Mouse (Mus musculus) neural tube, embryonic 14.5 days (tissue): ENCODE data around the gene Prom1. TPM values are rescaled to one million over a fixed set of nuclear protein-coding genes. Genes with fewer than 3 reads are reported as not detected.
"Not testable (repeated sequence)": the region's sequence is repeated elsewhere in the genome, so short reads cannot be mapped to it uniquely, and the experiment has no call there.

Experiments
- ATAC-seq: fragments of 200-750 bp; cut with Nextera tagmentation; 2 replicates; pipeline ENCODE4 v1.8.0; 2017; ENCODE audit warnings: low read depth, mild to moderate bottlenecking, moderate TSS enrichment, moderate library complexity
- H3K27ac ChIP-seq: fragments of 300-500 bp; sonication (generic); 2 replicates; pipeline ENCODE4 v1.5.1; 2014; ENCODE audit warnings: low read depth, mild to moderate bottlenecking, control low read depth, low read length, moderate library complexity, mixed read lengths
- H3K27me3 ChIP-seq: fragments of 300-500 bp; sonication (generic); 2 replicates; pipeline ENCODE4 v1.6.1; 2014; ENCODE audit warnings: low read length; ENCODE audit not compliant: control insufficient read depth, insufficient read depth
- H3K36me3 ChIP-seq: fragments of 300-500 bp; sonication (generic); 2 replicates; pipeline ENCODE4 v1.6.1; 2014; ENCODE audit warnings: low read length, mixed read lengths; ENCODE audit not compliant: control insufficient read depth, insufficient read depth
- H3K4me1 ChIP-seq: fragments of 300-500 bp; sonication (generic); 2 replicates; pipeline ENCODE4 v1.6.1; 2014; ENCODE audit warnings: low read length; ENCODE audit not compliant: control insufficient read depth, insufficient read depth
- H3K4me2 ChIP-seq: fragments of 300-500 bp; sonication (generic); 2 replicates; pipeline ENCODE4 v1.6.1; 2014; ENCODE audit warnings: mild to moderate bottlenecking, low read depth, low read length, control low read depth
- H3K4me3 ChIP-seq: fragments of 300-500 bp; sonication (generic); 2 replicates; pipeline ENCODE4 v1.5.1; 2014; ENCODE audit warnings: low read depth, low read length, control low read depth, mixed read lengths
- H3K9ac ChIP-seq: fragments of 300-500 bp; sonication (generic); replicated peaks from 2 replicates; pipeline ENCODE4 v1.6.1; 2014; ENCODE audit warnings: low read depth, mild to moderate bottlenecking, control low read depth, low read length, mixed read lengths
- H3K9me3 ChIP-seq: fragments of 300-500 bp; sonication (generic); 2 replicates; pipeline ENCODE4 v1.6.1; 2016; ENCODE audit warnings: low read length; ENCODE audit not compliant: control insufficient read depth
- WGBS: fragments of 180-500 bp; shearing (Covaris S2); extraction: QIAGEN DNeasy Blood & Tissue Kit; methylation state at CpG from one replicate; pipeline ENCODE4 v1.1.7; 2014; 5-methylcytosine and 5-hydroxymethylcytosine counted together
- polyA plus RNA-seq: library from polyadenylated mRNA; unstranded; fragments of >200 nt; fragmentation: Nextera tagmentation; extraction: Ambion mirVana; gene quantifications from 2 replicates; pipeline ENCODE4 v1.2.1, GENCODE M21; 2014

Prom1 gene
- polyA plus RNA-seq, result 30.2 and 38.9 TPM in 2 replicates

DNA sequence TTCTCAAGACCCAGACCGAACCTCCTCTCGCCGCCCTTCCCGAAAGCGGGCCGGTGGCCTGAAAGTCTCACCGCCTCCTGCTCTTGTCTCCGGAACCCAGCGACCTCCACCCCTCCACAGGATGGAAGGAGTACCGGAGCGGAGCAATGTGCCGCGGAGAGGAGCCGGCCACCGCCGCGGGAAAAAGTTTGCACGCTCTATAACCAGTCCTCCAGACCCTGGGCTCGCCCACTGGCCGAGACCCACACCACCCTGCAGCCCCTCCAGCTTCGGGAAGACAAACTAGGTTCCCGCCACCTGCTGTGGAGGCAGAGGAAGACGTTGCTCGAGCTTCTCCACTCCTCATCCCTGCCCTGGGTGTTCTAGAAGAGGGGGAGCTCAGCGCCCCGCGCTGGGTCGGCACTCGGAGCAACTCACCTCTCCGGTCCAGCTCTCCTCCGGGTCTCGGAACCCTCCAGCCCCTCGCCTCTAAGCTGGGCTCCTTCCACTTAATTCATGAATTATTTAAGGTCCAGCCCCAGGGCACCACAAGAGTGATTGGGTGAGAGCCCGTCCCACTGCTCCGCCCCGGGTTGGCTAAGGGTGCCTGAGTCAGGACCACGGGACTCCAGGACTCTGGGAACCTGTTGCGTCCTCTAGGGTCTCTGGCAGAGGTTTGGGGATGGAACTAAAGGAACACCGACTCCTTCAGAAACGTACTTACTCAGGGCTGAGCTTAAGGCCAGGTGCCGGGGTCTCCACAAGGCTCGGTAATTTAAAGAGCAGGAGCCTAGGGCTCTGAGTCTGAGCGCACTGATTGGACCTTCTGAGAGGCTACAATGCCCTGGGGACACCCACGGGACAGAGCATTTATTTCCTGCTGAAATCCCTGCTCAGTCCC is at the start of gene Prom1:
Prom1 (minus strand) TSS at position 802 of the 880 bp plus-strand sequence.
- H3K9ac ChIP-seq, result peak within 1 kb of the TSS; percentile 86
- peak within 1 kb of the TSS; percentile 64 for H3K27ac ChIP-seq
- peak; percentile 70 for ATAC-seq
- under 1% methylated on average over 44 of the region's 44 CpGs for WGBS
- H3K4me1 ChIP-seq, result peaks cover 9% of the 10 kb centered on the region; the same call in 1 of the 2 replicates
- no peaks in the 10 kb centered on the region for H3K36me3 ChIP-seq
- H3K4me3 ChIP-seq, result peak within 1 kb of the TSS; percentile 74
- H3K9me3 ChIP-seq, result no peaks in the 10 kb centered on the region; the same call in 1 of the 2 replicates
- no peaks in the 10 kb centered on the region for H3K27me3 ChIP-seq
- H3K4me2 ChIP-seq, result peak within 1 kb of the TSS; percentile 95

DNA sequence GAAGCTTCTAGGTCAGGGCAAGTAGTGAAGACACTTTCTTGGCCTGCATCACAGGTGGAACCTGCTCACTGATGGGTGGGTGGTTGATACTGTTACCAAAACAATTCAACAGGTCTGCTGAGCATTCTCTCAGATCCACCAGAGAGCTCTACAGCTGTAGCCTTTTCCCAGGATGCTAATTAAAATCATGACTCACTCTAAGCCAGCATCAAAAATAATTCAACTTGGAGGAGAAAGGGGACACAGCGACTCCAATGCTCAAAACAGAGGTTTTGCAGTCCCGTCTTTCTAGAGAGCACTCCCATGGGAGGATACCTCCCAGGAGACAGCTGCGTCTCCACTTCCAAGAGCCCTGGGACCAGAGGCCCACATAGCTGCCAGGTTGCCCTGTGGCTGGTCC is 45.9 kb upstream of the Prom1 start:
- no peaks in the 10 kb centered on the region for H3K27me3 ChIP-seq
- WGBS, result 85% methylated on average over 3 of the region's 3 CpGs
- no peak overlapping the region for H3K4me2 ChIP-seq
- H3K36me3 ChIP-seq, result no peaks in the 10 kb centered on the region
- ATAC-seq, result no peak
- no peak overlapping the region for H3K27ac ChIP-seq
- H3K9ac ChIP-seq, result no peak overlapping the region
- no peaks in the 10 kb centered on the region for H3K9me3 ChIP-seq
- H3K4me3 ChIP-seq, result no peak overlapping the region
- no peaks in the 10 kb centered on the region for H3K4me1 ChIP-seq

DNA sequence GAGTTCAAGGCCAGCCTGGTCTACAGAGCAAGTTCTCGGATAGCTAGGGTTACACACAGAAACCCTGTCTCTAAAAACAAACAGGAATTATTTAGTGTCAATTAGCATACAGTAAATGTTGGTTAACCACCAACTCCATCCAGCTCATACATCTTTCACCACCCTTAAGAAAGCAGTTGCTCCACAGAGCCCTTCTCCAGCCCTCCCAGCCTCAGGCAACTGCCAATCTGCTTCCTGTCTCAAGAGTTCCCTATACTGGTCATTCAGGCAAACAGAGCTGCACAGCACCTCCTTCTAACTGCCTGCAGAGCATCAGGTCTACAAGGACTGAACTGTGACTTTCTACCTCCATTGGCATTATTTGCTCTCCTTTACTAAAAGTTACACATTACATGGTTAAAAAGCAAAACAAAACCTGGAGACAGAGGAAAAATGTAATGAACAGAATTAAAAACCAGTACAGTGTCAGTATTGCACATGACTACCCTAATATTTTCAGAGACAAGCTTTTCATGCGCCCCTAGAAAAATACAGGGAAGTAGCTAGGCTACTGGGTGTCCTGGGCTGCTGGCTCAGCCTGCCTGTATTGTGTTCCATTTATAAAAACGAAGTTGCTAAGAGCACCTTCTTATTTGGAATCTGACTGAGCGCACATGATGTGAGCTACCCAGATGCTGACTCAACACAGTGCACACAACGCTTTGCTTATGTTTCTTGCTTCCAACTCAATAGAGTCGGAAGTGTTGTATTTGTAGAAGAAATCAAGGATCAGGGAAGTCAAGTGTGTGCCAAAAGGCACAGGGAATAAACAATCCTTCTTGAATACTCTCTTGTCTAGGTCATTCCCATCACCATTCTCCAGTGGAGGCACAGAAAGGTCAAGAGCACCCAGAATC is 44.9 kb upstream of the Prom1 start:
- Histone ChIP-seq H3K36me3 (no peaks in the 10 kb centered on the region), H3K4me3 (no peak overlapping the region), H3K27me3 (no peaks in the 10 kb centered on the region), H3K9ac (no peak overlapping the region), H3K4me2 (no peak overlapping the region), H3K27ac (no peak overlapping the region), H3K9me3 (no peaks in the 10 kb centered on the region), H3K4me1 (no peaks in the 10 kb centered on the region)
- WGBS, result 80% methylated on average over 6 of the region's 6 CpGs
- no peak for ATAC-seq

DNA sequence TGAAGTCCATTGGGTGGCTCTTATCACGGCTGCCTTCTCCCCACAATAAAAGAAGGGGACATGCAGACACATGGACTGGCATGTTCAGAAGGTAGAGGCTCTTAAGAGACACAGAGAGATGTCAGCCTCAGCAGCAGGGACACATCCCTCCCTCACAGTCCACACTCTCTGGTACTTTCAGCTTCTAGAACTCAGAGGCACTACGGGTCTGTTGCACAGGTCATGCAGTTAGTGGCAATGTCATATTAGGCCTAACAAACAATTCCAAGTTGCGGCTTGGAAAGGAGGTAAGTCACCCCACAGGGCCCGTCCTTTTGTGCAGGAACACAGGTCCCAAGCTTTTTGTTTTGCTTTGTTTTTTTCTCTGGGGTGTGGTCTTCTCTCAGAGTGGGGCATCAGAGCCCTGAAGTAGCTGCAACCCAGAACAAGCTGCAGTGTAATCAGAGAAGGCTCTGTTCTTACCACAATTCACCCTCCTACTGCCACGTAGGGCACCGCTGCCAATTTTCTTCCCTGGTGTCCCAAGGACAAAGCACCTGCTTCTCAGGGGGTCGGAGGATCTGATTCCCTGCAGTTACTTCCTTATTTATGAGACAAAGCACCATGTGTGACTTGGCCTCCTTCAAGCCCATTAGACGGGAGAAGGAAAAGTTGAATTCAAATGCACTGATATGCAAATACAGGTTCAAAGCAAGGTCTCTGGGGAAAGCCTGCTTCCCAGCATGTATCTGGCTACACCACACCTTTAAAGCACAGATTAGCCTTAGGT is 41.8 kb upstream of the Prom1 start:
- H3K4me2 ChIP-seq, result no peak overlapping the region
- no peak for ATAC-seq
- 28% methylated on average over 8 of the region's 8 CpGs for WGBS
- H3K4me1 ChIP-seq, result no peaks in the 10 kb centered on the region
- H3K27ac ChIP-seq, result no peak overlapping the region
- H3K9ac ChIP-seq, result no peak overlapping the region
- no peak overlapping the region for H3K4me3 ChIP-seq
- no peaks in the 10 kb centered on the region for H3K36me3 ChIP-seq
- H3K27me3 ChIP-seq, result no peaks in the 10 kb centered on the region
- H3K9me3 ChIP-seq, result no peaks in the 10 kb centered on the region

DNA sequence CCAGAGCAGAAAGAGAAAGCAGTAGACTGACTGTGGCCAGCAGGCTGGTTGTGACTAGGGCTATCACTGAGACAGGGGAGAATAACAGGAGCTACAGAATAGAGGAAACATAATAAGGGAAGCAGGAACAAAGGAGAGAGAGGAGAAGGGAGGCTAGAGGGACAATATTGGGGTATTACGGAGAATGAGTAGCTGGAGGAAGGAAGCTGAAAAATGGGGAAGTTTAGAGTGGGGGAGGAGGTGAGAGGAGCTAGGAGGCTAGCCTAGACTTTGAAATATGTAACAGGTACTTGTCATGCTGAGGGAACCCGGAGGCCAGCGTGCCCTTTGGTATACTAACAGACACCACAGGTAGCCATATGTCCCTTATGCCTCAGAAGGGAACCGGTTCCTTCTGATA is 25.7 kb upstream of the Prom1 start:
- no peak overlapping the region for H3K9ac ChIP-seq
- no peak for ATAC-seq
- H3K27ac ChIP-seq, result no peak overlapping the region
- H3K4me3 ChIP-seq, result no peak overlapping the region
- no peaks in the 10 kb centered on the region for H3K9me3 ChIP-seq
- H3K4me2 ChIP-seq, result no peak overlapping the region
- no peaks in the 10 kb centered on the region for H3K4me1 ChIP-seq
- no peaks in the 10 kb centered on the region for H3K27me3 ChIP-seq
- H3K36me3 ChIP-seq, result no peaks in the 10 kb centered on the region
- WGBS, result 75% methylated on average over 4 of the region's 4 CpGs

DNA sequence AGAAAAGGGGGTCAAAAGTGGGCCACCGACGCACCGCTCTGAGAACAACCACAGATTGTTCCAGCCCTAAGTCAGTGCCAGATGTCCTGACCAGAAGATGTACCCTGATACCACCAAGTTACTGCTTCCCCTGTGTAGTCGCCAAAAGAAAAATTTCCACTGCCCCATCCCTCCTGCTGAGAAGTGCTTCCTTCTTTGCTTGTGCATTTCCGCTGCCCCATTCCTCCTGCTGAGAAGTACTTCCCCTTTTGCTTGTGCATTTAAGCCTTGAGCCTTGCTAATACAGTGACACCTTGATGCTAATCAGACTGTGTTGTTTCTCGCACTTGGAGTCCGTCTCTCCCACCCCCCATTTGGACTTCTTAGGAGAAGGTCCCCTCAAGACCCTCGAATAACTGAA is 24.7 kb upstream of the Prom1 start:
- WGBS, result 80% methylated on average over 8 of the region's 8 CpGs
- H3K9me3 ChIP-seq, H3K9ac ChIP-seq, H3K4me2 ChIP-seq, H3K4me3 ChIP-seq, H3K4me1 ChIP-seq, H3K27ac ChIP-seq, H3K36me3 ChIP-seq, ATAC-seq, H3K27me3 ChIP-seq: not testable (repeated sequence)

DNA sequence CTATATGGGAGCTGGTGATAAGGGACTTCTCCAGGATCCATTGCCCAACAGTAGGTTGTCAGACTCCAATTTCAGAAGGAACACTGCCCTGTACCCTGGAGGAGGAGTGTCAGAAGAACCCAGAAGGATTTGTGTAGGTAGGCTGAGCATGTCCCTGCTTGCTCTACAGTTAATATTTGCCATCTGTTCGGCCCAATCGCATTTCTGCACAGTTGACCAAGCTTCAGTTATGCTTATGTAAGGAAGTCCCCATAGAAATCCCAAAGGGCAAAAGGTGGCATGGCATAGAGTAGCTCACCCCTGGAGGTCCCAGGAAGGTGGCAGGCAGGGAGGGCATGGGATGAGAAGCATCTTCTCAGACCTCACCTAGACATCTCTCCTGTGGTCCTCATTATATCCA is 19.6 kb upstream of the Prom1 start:
- no peak for ATAC-seq
- Histone ChIP-seq H3K9me3 (no peaks in the 10 kb centered on the region), H3K4me1 (no peaks in the 10 kb centered on the region), H3K27ac (no peak overlapping the region), H3K4me3 (no peak overlapping the region), H3K4me2 (no peak overlapping the region), H3K9ac (no peak overlapping the region), H3K27me3 (no peaks in the 10 kb centered on the region), H3K36me3 (no peaks in the 10 kb centered on the region)
- WGBS, result 95% methylated on average over 2 of the region's 2 CpGs

DNA sequence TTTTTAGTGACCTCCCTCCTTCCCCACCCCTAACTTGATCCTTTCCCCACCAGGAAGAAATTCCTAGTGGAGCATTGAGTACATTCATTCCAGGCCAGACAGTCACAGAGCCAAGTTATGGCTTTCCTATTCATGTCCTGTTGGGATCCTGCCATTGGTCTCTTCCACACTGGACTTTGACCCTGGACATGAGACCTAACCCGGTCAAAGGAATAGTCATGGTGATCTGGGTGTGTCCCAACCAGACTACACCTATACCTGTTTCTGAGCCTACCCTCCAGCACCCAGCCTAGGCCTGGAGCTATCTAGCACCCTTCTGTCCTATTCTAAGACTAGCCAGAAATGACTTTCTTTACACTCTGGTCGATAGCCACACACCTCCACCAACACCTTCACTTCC is 11.3 kb upstream of the Prom1 start:
- WGBS, result 86% methylated on average over 2 of the region's 2 CpGs
- no peaks in the 10 kb centered on the region for H3K4me1 ChIP-seq
- no peak overlapping the region for H3K9ac ChIP-seq
- no peaks in the 10 kb centered on the region for H3K36me3 ChIP-seq
- no peak overlapping the region for H3K27ac ChIP-seq
- no peak for ATAC-seq
- H3K4me3 ChIP-seq, result no peak overlapping the region
- H3K4me2 ChIP-seq, result no peak overlapping the region
- H3K9me3 ChIP-seq, result no peaks in the 10 kb centered on the region
- H3K27me3 ChIP-seq, result no peaks in the 10 kb centered on the region
